Mouse (Mus musculus) MN1 (cell line): ENCODE measurements around the gene Lhx2.
A peak's percentile ranks its signal among the peaks of the same experiment; 100 is the strongest.

Experiments
- DNase-seq: peaks from one replicate; pipeline ENCODE4 v3.0.0-alpha.2; 2016; ENCODE audit warnings: low spot score

The Lhx2 gene

DNA sequence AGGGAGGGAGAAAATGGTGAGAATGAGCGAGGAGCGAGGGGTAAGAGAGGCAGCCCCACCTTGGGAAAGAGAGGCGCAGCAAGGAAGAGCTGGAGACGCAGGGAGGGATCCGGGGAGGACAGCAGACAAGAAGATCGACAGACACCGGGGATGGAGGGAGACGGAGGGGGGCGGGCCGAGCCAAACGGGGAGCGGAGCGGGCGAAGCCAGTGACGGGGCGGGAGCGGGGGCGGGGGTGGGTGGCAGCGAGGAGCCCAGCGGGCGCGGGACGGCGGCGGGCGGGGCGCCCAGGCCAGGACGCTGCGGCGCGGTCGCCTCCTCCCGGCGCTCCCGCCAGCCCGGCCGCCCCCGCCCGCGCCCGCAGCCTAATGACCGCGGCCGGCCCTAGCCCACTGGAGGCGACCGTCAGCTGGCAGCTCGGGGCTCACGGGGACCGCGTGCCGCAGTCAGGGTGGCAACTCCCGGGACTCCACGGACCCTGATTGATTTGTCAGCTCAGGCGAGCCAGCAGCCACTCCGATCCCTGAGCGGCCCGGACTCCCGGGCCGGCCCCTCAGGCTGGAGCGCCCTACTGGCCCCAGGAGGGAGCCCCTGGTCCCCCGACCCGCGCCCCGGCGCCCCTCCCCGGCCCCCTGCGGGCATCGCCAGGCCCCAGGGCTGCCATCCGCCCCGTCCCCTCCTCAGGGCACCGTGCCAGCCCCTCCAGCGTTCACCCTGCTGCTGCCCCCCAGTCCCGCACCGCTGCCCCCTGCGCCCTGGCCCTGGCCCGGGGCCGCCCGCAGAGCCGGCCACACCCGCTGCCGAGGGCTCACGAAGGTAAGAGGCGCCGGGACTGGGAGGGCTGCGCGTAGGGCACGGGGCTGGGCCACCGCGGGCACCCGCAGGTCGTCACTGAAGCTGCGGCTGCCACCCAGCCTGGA is at the start of gene Lhx2:
Gene Lhx2, plus strand, starts transcription at position 292 of the 920 bp plus-strand sequence.
- DNase-seq, result peak; percentile 54

GRCm38 (mm10) chr2:38291526-38291925 is 47.6 kb upstream of the Lhx2 start:
- peak; percentile 17 for DNase-seq

DNA sequence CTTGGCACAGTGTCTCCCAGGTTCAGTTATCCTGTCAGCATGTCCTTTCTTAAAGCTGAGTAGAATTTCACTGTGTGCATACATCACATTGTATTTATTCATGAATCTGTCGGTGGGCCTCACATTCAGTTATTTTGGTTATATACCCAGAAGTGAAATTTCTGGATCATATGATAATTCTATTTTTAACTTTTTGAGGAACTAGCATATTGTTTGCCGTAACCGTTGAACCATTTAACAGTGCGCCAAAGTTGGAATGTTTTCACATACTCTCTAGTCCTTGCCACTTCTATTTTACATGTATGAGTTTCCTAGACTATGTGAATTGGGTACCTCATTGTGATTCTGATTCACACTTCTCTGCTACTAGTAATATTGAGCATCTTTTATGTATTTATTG is 43.1 kb upstream of the Lhx2 start:
- no peak for DNase-seq

DNA sequence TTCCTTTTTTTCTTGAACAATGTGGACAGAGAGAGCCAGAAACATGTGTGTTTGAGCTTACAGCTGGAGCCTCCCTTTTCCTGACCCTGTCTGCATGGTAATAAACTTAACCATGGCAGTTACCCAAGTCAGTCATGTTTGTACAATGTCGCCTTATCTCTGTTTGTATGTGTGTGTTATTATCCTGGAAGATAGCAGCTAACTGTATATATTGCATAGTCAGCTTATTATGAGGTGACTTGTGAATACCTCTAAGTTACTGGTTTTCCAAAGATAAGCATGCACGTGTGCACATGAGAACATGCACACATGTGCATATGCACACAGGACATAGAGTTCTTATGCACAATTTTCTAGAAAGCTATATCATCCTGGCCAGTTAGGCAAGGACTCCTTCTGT is 38.1 kb upstream of the Lhx2 start:
- no peak for DNase-seq

GRCm38 (mm10) chr2:38305152-38305551 is 33.9 kb upstream of the Lhx2 start:
- no peak for DNase-seq

DNA sequence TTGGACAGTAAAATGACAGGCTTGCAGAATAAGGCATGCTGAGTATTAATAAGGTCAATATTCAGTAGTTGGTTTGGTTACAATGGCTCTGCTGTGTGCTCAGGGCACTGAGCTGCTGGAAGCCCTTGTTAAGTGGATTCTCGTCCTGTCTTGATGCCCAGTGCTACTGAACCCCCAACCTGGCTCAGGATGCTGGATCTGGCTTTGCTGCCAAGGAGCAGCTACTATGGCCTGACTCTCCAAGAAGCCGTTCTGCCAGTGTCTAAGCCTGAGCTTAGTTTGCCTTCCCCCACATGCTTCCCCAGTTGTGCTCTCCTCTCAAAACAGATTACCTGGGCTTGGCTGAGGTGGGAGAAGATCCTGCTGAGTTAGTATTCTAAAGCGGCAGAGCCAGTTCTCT is 26.2 kb upstream of the Lhx2 start:
- no peak for DNase-seq

- no peak for DNase-seq
These were observed 25.7 kb upstream of the Lhx2 start for GRCm38 (mm10) chr2:38313399-38313798.

GRCm38 (mm10) chr2:38319086-38319485 is 20.0 kb upstream of the Lhx2 start:
- no peak for DNase-seq

GRCm38 (mm10) chr2:38320911-38321310 is 18.2 kb upstream of the Lhx2 start:
- DNase-seq, result no peak

- no peak for DNase-seq
These were observed 15.7 kb upstream of the Lhx2 start for GRCm38 (mm10) chr2:38323380-38323779.

GRCm38 (mm10) chr2:38326671-38327070 is 12.4 kb upstream of the Lhx2 start:
- DNase-seq, result no peak

DNA sequence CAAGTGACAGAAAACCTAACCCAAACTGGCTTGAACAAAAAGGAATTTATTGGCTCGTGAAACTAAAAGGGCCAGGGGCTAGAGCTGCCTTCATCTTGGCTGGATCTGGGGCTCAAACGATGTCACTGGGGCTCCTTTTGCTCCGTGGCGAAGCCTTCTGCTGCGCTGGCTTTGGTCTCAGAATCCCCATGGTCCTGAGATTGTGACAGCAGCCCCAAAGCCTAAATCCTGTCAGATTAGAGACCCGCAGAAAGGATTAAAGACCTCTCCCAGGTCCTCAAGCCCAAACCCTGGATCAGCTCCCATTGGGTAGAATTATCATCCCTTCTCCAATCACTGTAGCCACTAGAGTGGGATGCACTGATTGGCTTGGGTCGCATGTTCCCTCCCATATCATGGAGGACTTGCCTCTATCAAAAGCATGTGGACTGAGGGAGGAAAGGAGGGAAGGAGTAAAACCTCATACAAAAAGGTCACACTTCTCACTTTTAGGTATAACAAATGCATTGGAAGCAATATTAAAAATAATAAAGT is 5.4 kb upstream of the Lhx2 start:
- DNase-seq, result no peak

GRCm38 (mm10) chr2:38336606-38337005 is 2.5 kb upstream of the Lhx2 start:
- DNase-seq, result no peak

- no peak for DNase-seq
These were observed 1.9 kb upstream of the Lhx2 start for GRCm38 (mm10) chr2:38337091-38337640.

DNA sequence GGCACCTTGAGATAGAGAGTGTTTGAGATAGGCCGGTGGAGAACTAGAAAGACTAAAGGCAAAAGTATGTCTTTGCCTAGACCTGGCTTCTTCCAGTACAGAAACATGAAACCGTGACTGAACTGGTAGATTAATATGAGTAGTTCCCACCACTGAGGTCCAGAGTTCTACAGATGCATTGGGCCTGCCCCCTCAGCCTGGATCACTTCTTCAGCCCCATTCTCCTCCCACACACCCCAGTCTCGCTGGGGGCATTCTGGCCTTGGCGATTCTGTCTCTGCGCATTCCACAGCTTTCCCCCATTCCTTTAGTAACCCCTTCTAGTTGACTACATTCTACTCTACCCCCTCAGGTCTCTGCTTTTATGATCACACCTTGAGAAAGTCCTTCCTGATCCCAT is 1.4 kb upstream of the Lhx2 start:
- DNase-seq, result no peak

GRCm38 (mm10) chr2:38338348-38338932 is 641 bp upstream of the Lhx2 start:
- no peak for DNase-seq

DNA sequence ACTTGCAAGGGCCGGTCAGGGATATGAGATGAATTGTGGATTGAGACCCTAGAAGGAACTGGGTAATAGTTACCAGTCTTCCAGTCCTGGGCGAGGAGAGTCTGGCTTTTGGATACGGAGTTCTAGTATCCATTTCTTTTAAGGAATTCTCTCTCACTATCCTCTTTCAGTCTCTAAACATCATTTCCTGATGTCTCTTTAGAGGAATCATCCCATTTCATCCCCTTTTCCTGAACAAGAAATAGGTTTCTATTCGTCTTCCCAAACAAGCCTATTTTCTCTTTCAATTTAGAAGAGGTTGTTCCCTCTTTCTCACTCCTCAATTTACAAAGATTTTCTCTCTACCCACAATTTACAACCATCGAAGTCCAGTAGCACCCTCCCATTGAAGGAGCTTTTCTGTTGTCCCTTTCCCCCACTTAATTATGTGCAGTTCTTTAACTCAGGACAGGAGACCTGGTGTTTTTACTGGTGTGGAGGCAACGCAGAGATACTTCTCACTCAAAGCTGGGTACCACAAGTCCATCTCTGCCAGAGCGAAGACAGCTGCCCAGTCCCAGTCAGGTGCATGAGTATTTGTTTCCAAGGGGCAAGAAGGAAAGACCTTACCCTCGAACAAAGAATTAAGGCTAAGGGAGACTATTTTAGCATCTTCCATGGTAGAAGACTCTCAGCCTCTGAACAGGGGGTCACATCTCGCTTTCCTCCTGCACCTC is 987 bp downstream of the Lhx2 start:
- no peak for DNase-seq

DNA sequence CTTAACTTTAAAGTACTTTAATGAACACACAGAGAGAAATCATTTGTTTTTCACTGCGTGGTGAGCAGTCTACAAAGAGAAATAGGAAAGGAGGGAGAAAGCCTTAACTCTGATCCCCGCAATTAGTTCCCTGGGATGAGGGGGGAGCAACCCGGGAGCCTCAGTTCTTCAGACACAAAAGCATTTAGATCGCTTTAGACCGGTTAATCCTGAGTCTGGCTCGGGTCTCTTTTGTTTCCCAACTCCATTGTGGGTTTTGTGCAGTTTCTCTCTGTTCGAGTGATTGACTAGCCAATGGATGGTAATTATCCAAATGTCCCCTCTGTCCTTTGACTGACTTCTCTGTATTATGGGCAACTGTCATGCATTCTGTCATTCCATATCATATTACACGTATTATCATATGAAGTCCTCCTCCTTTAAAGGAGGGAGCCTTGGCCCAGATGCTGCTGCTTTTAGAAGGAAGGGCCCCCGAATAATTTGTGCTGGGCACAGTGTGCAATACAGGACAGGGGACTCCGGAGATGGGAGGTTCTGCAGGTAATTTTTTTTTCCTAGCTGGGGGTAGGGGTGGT is 1.6 kb downstream of the Lhx2 start:
- no peak for DNase-seq

GRCm38 (mm10) chr2:38343573-38343972 is 4.5 kb downstream of the Lhx2 start:
- no peak for DNase-seq

DNA sequence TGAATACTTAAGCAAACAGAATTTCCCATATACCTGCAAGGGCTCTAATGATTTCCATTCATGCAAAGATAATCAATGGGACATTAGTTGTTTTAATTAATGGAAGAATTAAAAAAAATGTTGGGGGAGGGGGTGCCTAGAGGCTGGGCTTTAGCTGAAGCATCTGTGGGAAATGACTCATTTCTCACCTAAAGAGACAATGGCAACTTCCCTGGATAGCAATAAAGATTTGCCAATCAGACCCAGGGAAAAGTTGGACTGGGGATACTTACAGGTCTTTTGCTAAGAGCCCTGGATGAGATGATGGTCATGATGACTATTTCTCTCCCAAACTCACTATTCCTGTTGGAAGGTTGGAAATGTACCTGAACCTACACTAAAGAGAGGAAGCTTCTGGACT is 5.6 kb downstream of the Lhx2 start:
- DNase-seq, result no peak

DNA sequence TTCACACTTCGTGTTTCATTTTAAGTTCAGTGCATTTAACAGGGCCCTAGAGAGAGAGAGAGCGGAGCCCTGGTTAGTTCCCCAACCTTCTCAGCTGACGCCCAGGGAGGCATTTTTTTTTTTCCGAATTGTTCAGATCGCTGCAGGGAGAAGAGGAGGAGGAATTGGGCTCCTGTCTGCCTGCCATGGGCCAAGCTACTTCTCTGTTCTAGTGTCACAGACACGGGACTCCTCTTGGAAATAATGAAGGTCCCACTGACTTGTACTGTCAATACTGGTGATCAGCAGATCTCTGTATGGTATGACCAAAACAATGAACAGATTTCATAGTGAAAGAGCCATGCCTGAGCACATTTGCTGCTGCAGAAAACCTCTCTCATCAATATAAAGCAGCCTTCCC is 7.3 kb downstream of the Lhx2 start:
- no peak for DNase-seq
